Mouse (Mus musculus): ENCODE data around the gene Pdpk1. TPM values are rescaled to one million over a fixed set of nuclear protein-coding genes. Genes with fewer than 3 reads are reported as not detected.

Gene Pdpk1
- total RNA-seq, 2 experiments from 2014 or later, result 107 to 110 TPM

DNA sequence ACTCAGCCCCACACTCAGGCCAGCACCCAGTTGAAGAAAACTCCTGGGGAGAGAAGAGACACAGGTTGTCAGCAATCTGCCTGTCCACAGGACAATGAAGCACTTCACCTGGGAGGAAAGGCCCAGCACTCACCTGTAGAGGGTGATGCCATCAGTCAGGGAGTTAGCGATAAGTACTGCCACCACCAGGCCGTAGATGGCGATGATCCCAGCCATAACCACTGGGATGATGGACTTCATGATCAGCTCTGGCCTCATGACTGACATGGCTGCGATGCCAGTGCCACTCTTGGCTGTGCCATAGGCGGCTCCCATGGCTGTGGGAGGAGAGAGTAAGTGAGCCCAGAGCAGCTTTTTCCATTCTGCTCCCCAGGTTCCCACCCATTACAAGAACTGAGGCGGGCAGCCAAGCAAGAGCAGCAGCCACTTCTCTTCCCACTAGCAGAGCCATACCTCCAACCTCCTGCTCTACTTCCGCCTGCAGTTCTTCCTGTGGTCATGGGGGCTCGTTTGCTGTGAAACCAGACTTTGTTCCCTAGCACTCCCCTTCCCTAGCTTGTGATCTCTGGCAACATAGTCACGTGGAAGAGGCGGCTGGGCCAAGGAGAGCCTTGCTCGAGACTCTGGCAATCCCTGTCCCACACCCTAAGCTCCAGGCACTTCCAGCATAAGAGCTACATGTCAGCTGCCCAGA, 14.0 kb upstream of the Pdpk1 start:
- intact Hi-C loops (cut with DNase I), result loop anchor here (10.0 kb wide), 1 partner anchor 250 kb away; the partner anchor contains the start of gene Rnps1
- DNase-seq (ENCODE audit: low spot score in 2 of 2), result no peak

DNA sequence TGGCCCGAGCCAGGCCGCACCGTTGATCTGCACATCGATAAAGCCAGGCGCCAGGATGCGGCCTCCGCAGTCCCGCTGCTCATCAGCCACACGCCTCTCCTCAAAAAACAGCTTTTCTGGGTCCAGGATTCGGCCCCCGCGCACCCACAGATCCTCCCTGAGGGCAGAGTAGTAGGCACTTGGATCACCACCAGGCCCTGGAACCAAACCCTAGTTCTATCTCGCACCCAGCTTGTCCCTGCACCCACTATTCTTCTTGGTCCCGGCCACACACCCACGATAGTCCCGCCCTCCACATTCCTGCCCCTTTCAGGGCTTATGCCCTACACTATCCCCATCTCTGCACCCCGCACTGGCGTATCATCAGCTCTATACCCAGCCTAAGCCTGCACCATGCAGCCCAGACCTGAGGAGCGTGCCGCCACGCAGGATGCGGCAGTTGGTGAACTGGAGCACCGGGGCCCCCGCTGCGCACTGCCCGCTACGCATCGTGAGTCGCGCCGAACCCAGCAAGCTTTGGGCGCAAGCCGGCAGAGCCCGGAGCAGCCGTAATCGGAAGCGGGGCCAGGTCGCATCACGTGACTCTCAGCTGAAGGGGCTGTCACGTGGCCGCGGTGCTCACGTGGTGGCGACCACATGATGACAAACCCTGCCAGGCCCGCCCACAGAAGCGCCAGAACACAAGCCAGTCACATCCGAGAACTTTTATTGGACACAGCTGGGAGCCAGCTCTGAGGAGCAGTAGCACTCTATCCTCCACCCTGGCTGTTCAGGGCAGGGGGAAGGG, 12.6 kb upstream of the Pdpk1 start, which contains the start of gene Amdhd2:
Gene Amdhd2, minus strand, starts transcription at position 591 of the 787 bp plus-strand sequence.
- DNase-seq (ENCODE audit: low spot score in 2 of 2), result peak; percentile 97 to 98
- intact Hi-C loops (cut with DNase I), result loop anchor here (10.0 kb wide), 1 partner anchor 251 kb away; the partner anchor contains the start of gene Rnps1

DNA sequence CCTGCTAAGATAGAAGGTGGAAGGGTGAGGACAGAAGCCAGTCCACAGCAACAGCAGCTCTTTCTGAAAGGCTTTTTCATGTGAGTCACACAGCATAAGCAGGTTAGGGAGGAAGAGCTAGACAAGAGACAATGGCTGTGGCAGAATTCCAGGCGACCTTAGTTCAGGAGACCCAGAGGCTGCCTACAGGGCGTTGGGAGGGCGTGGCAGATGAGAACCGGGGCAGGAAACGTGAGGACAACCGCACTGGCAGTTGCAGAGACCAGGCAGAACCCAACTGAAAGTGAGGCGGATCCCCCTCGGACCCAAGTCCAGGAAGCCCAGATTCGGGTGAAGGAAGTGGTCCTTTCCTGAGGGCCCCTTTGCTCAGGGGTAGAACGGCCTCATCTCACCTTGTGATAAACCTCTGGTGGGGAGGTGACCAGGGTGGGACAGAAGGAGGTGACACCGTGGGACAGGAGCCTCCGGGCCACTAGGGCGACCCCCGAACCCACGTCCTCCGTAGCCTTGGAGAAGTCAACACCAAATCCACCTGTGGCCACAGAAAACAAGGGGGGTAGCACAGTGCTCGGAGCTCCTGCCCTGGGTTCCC, 12.0 kb upstream of the Pdpk1 start:
- intact Hi-C loops (cut with DNase I), result loop anchor here (10.0 kb wide), 1 partner anchor 252 kb away; the partner anchor contains the start of gene Rnps1
- no peak for DNase-seq (ENCODE audit: low spot score in 2 of 2)

DNA sequence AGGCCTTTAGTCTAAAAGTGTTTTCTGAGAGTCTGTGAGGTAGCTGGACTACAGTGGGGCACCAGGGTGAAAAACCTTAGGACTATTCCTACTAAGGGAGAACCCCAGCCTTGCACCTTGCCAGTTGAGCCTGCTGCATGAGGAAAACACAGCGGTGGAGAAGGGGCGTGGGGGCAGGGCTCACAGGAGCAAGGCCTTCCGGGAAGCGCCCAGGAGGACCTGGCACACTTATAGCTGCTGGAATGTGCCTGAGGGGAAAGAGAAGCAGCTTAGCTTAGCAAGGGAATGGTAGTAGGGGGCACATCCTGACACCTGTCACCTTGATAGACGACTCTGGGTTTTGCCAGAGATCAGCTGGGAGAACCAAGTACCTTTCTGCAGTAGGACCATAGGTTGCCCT, 10.7 kb upstream of the Pdpk1 start:
- DNase-seq (ENCODE audit: low spot score in 2 of 2), result no peak
- intact Hi-C loops (cut with DNase I), result loop anchor here (10.0 kb wide), 1 partner anchor 253 kb away; the partner anchor contains the start of gene Rnps1

DNA sequence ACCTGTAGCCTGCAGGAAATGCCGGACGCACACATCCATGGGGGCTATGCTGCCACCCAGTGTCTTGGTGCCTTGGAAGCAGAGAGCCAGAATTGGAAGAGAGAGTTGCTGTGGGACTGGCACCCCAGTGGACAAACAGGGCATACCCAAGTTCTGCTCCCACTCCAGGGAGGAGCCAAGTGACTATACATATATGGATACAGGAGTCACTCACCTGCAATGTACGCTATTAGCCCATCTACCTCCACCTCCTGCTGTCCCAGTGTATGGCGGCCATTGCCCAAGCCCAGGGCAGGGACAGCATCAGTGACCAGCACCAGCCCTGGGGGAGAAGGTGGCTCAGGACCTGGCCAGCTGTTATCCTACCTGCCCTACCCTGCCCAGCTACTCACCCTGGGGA, 6.8 kb upstream of the Pdpk1 start:
- intact Hi-C loops (cut with DNase I), result no loop called here
- DNase-seq (ENCODE audit: low spot score in 2 of 2), result no peak

DNA sequence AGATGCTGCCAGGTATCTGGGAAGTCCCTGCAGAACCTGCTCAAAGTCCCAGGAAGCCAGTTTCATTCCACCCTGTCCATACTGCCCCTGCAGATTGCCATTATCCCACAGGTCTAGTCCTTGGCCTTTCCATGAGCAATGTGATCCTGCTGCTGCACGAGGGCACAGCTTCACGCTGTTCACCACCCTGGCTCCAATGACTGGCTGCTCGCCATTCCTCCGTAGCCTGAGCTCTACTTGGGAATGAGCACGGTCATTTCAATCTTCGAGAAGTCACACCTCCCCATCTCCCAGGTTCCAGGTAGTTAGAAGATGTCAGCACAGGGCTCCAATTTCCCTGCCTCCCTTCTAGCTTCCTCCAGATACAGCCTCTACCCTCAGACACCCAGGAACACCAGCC, 6.4 kb upstream of the Pdpk1 start:
- DNase-seq (ENCODE audit: low spot score in 2 of 2), result no peak
- intact Hi-C loops (cut with DNase I), result no loop called here

DNA sequence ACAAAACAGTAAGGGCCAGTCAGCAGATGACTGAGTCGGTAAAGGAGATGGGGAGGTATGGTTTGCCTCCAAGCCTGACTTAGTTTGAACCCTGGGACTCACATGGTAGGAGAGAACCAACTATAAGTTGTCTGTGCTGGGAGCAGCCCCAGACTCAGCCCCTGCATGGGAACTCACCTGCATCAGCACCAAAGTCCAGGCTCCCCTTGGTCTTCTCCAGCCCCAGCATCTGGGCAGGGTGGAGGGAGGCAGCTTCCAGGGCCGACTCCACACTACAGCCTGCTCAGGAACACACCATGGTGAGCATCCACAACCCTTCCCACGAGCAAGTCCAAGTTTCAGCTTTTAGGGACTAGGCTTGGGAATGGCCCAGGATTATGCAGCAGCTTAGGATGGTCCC, 5.7 kb upstream of the Pdpk1 start:
- intact Hi-C loops (cut with DNase I), result no loop called here
- DNase-seq (ENCODE audit: low spot score in 2 of 2), result no peak

DNA sequence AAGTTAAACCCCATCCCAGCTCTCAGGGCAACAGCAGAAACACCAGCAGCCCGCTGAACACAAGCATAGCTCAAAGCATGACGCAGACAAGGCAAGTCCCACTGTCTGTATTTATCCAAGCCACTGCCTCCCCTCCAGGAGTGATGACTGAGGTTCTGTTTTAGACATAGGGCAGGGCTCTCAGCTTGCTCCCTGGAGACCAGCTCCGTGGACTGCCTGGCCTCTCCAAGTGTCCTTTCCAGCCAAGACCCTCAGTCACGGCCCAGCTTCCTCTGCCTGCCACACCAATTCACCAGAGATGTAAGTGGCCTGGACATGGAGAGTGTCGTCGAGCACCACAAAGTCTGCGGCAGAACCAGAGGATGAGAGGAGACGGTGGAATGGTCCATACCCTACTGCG, 5.0 kb upstream of the Pdpk1 start:
- DNase-seq (ENCODE audit: low spot score in 2 of 2), result no peak
- intact Hi-C loops (cut with DNase I), result no loop called here

DNA sequence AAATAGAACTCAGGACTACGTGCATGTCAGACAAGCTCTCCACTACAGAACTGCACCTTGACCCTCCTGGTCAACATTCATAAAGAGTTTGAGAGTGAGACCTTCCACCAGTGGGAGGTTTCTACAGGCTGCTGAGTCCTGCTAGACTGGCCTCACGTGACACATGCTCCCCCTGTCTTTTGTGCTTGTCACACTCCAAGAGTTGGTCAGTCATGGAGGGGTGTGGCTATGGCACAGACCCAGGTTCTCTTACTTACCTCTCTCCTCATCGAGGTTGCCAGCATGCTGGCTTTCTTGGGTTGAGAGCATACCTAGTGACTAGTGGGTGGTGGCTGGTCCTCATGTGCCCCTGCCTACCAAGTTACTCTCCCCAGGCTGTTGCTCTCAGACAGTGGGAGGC, 3.7 kb upstream of the Pdpk1 start:
- no peak for DNase-seq (ENCODE audit: low spot score in 2 of 2)
- intact Hi-C loops (cut with DNase I), result no loop called here

DNA sequence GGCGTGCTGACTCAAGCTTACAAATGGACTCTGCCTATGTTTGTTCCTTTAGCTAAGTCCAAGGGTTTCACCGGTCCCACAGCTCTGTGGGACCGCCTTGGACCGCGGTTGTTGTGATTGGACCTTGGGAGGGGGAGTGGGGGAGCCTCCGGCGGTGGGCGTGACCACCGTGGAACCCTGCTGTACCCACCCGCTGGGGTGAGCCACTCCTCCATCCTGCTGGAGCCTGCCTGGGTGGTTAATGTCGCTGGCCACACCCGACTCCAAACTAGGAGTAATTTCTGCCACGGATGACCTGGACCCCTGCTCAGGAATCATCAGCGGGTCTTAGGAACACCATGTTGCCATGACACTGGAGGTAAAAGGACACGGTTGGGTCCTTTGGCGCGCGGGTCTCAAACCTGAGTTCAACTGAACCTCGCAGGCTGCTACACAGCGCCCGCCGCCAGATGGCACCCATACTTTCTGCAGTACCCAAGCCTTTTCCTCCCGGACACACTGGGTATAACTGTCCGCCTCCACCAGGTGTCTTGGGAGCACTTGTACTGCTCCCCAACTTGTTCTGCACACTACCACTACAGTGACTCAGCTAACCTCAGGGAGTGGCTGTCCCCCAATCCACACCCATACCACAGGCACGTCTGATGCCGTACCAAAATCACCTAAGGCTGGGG, 1.3 kb upstream of the Pdpk1 start:
- intact Hi-C loops (cut with DNase I), result no loop called here
- peak; percentile 57 to 64 for DNase-seq (ENCODE audit: low spot score in 2 of 2)

DNA sequence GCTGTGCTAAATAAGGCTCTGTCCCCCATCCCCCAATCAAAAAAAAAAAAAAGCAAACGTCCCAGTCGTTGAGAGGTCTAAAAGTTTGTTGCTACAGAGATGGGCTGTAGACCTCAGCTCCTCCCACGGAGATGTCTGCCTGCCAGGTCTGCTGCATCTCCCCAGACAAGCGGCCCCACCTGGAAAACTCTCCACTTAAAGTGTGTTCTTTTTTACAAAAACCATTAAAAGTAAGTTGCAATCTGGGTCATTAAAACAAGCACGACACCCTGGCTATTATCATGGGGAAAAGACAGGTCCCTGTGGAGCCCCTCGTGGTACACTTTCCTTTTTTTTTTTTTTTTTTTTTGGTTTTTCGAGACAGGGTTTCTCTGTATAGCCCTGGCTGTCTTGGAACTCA, 658 bp upstream of the Pdpk1 start:
- intact Hi-C loops (cut with DNase I), result no loop called here
- no peak for DNase-seq (ENCODE audit: low spot score in 2 of 2)

DNA sequence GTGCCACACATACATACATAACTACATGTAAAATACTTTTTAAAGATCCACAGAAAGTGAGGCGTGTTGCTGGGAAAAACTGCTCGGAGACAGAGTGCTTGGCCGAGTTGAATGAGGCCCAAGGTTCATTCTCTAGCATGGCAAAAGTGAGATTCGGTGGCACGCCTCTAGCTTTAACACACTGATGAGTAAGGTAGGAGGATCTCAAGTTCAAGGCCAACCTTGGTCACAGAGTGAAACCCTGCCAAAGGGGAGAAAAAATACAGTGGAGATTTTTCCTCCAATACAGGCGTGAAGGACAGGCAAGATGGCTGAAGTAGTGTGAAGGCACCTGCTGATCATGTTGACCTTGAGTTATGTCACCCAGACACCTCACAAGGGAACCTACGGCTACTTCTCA, 1.3 kb downstream of the Pdpk1 start:
- intact Hi-C loops (cut with DNase I), result no loop called here
- DNase-seq (ENCODE audit: low spot score in 2 of 2), result no peak

DNA sequence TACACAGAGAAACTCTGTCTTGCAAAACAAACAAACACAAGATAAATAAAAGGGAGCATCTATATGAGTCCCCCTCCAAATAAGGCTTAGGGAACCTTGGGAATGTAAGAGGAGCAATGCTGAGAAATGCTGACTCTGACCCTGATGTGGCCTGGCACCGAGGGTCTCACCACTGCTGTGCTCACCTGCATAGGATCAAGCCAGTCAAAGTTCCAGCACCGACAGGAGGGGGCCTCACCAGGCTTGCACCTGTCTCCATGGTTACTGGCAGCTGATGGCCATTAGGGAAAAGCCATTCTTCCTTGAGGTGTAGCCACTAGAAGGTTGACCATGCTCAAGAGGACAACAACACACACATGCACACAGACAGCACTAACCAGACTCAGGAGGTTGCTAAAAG, 7.8 kb downstream of the Pdpk1 start:
- intact Hi-C loops (cut with DNase I), result no loop called here
- no peak for DNase-seq (ENCODE audit: low spot score in 2 of 2)

DNA sequence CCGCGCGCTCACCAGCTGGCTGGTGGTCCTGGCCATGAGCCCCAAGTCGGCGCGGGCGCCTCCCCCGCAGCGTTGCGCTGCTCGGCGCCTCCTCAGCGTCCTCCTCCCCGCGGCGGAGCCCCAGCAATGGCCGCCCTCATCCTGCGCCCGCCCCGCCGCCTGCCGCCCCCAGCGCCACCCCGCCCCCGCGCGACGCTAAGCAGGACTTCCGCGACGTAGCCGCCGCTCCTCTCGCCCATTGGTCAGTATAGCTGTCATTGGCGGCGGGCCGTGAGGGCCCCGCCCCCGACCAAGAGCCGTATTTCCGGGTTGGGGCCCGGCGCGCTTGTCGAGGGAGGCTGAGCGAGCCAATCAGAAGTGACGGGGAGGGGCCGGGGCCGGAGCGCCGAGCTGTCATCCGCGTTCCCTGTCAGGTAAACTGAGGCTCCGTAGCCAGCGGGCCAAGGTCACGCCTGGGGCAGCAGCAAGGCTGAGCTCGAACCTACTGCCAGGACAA, 9.3 kb downstream of the Pdpk1 start:
- intact Hi-C loops (cut with DNase I), result no loop called here
- peak; percentile 96 to 98 for DNase-seq (ENCODE audit: low spot score in 2 of 2)

DNA sequence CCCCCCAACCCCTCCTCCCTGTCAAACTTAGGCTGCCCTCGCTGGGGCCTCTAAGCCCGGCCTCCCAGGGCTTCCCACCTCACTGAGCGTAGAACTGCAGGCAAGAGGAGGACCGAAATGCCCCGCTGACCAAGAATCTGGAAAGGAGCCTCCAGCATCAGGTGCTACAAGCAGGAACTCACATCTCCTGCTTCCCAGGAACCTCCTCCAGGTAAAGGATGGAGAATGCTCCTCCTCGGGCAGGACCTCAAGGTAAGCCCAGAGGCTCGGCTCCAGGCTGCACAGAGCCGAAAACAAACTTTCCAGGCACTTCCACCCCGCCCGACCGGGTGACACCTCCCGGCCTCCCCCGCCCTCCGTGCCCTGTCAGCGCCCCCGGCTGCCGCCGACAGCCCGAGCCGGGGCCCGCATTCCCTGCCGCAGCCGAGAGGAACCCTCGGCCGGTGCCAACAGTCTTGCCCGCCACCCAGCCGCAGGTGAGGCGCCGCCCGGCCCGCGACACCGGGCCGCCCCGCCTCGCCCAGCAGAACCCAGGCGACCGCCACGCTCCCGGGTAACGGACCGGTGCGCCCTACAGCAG, 9.8 kb downstream of the Pdpk1 start:
- DNase-seq (ENCODE audit: low spot score in 2 of 2), result no peak
- intact Hi-C loops (cut with DNase I), result no loop called here

DNA sequence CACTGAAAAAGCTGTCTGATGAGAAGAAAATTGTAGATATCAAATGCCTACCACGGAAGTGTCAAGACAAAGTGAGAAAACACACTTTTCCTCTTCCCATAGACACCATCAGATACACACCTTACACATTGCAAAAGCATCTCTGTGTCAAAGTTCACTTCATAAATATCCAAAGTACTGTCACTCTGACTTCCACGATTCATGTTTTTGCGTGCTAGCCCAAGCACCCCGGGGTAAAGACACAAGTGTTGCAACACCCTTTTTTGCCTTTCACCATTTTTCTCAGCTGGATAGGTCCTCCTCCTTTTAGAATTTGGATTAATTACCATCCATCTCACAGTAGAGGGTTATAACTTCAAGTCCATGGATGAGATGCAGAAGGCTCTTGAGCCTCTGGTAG, 10.8 kb downstream of the Pdpk1 start:
- intact Hi-C loops (cut with DNase I), result no loop called here
- no peak for DNase-seq (ENCODE audit: low spot score in 2 of 2)

DNA sequence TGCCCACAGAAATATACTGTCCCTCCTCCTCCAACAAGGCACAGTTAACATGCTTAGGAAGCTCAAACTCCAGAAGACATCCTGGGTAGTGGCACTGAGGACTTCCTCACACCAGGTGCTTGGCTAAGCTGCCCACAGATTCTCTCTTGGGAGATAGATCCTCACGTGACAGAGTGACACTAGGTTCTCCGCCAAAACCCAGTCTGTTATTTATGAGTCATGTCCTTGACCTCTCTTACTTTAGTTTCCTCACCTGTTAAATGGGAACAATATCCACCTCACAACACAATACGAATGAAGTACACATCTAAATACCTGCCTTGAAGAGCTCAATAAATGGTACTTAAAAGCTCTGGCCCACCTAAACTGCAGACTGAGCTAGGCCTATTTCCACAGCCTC, 11.5 kb downstream of the Pdpk1 start:
- no peak for DNase-seq (ENCODE audit: low spot score in 2 of 2)
- intact Hi-C loops (cut with DNase I), result no loop called here

DNA sequence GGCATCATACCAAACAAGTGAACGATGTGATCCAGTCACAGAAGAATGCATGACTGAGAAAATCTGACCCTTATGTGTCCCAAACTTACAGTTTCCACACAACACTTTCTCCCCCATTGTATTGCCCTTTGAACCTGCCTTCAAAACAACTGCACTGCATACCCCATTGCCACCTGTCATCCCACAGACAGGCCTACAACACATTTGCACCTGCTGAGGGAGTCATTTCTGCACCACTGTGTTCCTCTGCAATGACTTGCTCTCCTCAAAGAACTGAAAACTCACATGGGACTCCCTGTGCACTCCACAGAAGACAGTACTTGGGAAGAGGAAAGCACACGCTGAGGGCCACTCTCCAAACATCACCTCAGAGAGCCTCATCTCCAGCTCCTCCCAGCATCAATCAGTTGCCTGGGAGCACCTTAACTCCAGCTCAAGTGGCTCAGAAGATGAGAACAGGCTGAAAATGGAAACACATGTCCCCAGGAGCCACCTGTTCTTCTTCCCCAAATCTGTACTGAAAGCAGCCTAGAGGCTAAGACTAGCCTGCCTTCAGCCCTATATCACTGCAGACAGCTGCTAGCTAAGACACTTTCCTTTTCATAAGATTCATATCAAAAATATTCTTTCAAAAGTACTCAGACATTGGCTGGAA, 13.4 kb downstream of the Pdpk1 start:
- DNase-seq (ENCODE audit: low spot score in 2 of 2), result no peak
- intact Hi-C loops (cut with DNase I), result no loop called here

DNA sequence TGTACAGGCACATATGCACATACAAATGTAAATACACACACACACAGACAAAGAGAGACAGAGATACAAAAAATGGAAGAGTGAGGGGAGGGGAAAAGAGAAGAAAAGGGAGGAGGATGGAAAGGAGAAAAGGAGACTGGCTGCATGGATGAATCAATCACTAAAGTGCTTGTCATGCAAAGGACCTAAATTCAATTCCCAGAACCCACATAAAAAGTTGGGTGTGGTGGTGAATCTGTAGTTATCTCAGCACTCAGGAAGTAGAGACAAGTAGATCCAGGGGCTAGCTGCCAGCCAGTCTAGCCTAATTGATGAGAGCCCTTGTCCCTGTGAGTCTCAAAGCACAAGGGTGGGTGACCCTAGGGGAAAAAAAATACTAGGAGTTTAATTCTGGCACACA, 16.7 kb downstream of the Pdpk1 start:
- intact Hi-C loops (cut with DNase I), result no loop called here
- no peak for DNase-seq (ENCODE audit: low spot score in 2 of 2)
